Mouse (Mus musculus): Measurements from ENCODE around the gene Trio.

DNA sequence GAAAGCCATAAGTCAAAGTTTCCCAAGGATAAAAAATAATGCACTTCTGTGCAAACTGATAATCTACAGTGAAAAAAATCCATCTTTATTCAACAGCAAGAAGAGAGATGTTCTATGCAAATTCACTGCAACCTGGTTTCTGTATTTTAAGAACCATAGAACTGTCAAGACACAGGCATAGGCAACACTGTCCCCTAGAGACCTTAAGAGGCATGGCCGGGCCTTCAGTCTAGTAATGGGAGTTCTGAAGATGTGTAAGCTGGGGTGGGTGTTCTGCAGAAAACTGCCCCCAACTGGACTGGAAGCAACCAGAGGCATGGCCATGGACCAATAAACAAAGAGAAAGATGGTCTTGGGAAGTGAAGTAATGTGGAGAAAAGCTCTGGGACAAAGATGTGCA is 166.1 kb downstream of the Trio start:
- no peak for TF ChIP-seq CTCF (IDR thresholded peaks at IDR 0.05; ENCODE audit: extremely low read depth, insufficient read length, insufficient replicate concordance, low read depth, low read length)
- TF ChIP-seq POLR2A (IDR thresholded peaks at IDR 0.05; ENCODE audit: low read depth, low read length): no peak
